Mouse (Mus musculus) kidney, postnatal 10 days (tissue): ENCODE results near the gene Amot.

Experiments
- DNase-seq: peaks from one replicate; pipeline ENCODE4 v3.0.0; 2021; ENCODE audit warnings: mixed read lengths

Gene Amot

GRCm38 (mm10) chrX:145479942-145480341 is 25.0 kb downstream of the Amot start:
- DNase-seq = no peak

- no peak for DNase-seq
Observed at GRCm38 (mm10) chrX:145477725-145478194, 27.2 kb downstream of the Amot start.

GRCm38 (mm10) chrX:145477003-145477724 is 27.8 kb downstream of the Amot start:
- DNase-seq = no peak

DNA sequence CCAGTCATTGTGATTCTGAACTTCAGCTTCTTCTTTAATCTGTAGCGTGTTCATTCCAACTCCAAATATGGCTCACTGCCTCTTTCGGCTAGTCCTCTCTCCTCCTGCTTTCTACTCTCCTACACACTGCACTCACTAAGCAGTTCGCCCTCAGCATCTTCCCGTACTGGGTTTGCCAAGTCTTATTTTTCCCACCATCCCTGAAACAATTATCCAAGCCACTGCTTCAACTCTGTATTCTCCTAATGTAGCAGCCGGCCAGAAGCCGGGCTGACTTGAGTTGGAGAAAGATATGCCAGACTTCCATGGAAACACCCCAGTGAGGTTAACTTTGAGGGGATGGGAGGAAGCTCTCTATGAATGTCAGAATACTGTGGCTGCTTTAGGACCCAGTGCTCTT is 36.7 kb downstream of the Amot start:
- no peak for DNase-seq

DNA sequence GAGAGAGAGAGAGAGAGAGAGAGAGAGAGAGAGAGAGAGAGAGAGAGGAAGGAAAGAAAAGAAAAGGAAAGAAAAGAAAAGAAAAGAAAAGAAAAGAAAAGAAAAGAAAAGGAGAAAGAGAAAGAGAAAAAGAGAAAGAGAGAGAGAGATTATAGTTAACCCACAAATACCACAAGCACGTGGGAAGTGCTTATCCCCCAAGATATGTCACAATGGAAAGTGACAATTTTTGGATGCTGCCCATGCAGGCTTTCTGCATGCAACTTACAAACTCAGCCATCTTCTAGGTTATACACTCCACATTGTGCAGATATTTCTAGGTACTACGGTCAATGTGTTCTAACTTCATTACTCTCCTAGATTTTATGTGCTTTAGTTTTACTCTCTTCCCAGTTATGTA is 41.5 kb downstream of the Amot start:
- DNase-seq = no peak

DNA sequence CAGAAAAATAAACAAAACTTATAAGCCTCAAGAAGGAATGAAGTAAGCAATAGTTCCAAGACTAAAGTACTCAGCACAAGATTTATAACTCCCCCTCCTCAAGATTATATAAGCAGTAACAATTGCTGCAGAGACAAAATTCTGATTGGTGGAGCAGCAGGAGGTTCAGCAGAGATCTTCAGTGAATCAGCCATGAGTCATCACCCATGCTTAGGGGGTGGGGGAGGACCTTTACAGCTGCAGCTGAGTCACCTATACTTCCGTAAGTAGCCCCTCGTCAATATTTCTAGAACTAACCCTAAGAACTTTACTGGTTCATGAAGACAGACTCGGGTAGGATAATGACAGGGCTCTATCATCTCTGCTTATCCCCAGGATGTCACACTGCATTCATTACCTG is 43.6 kb downstream of the Amot start:
- no peak for DNase-seq

GRCm38 (mm10) chrX:145456251-145456650 is 48.7 kb downstream of the Amot start:
- no peak for DNase-seq

GRCm38 (mm10) chrX:145455629-145456028 is 49.4 kb downstream of the Amot start:
- no peak for DNase-seq

DNA sequence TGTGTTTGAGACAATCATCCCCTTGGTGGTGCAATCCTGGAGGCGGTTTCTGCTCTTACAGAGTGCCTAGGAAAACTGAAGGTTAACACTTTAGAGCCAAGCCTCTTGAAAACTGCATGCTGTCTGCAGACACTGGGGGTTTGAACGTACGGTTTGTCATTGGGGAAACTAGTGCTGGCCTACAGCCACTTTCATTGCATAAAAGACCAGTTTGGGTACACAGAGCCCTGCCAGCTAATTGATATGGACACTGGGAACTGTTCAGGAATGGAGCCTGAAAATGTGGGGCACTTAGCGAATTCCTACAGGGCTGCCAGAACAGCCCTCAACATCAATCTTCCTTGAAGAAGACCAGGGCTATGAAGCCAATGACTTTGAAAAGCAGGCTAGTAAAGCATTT is 50.2 kb downstream of the Amot start:
- no peak for DNase-seq

DNA sequence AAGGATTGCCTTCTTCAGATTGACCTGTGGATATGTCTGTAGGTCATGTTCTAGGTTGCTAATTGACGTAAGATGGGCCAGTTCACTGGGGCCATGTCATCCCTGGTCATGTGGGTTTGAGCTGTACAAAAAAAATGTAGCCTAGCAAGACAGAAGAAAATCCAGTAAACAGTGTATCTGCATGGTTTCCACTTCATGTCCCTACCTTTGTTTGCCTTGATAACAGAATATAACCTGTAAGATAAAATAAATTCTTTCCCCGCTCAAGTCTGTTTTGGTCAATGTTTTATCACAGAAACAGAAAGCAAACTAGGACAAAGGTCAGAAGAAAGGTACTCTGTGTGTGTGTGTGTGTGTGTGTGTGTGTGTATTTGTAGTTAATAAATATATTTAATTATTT is 63.5 kb downstream of the Amot start:
- DNase-seq = no peak

GRCm38 (mm10) chrX:145433652-145434051 is 71.3 kb downstream of the Amot start:
- DNase-seq = no peak

GRCm38 (mm10) chrX:145430836-145431570 is 74.0 kb downstream of the Amot start:
- no peak for DNase-seq

- DNase-seq = no peak
Observed at GRCm38 (mm10) chrX:145428811-145429210, 76.2 kb downstream of the Amot start.

GRCm38 (mm10) chrX:145424026-145424425 is 81.0 kb downstream of the Amot start:
- DNase-seq = no peak

DNA sequence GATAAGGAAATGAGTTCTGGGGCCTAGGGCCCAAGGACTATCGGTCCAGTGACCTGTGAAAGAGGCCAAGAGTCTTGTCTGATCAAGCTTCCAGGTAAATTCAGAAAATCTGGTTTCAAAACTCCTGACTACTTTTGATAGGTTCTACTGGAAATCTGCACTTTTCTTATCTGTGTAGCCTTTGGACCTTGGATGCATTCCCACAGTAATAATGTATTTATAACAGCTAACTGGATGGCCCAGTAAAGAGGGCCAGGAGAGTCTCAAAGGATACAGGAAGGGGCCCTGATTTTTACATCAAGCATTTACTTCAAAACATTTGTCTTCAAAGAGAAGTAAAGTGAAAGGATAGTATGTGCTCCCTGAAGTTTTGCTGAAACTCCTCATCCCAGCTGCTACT is 90.7 kb downstream of the Amot start:
- no peak for DNase-seq

DNA sequence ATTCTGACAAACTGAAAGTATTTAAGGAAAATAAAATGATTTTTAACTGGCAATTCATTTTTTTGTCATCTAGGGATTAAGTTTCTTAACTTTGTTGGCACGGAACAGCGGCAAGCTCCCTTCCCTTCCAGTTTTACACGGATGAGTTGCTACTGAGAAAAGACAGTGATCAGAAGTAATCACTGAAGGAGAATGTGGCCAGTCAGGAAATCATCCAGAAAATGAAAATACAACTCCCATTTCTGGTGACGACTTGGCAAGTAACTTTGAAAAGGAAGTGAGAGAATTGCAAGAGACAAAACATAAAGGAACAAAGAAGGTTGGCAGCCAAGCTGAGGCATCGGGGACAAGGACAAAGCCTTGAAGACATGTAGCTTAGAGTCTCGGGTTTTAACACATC is 93.6 kb downstream of the Amot start:
- DNase-seq = no peak

DNA sequence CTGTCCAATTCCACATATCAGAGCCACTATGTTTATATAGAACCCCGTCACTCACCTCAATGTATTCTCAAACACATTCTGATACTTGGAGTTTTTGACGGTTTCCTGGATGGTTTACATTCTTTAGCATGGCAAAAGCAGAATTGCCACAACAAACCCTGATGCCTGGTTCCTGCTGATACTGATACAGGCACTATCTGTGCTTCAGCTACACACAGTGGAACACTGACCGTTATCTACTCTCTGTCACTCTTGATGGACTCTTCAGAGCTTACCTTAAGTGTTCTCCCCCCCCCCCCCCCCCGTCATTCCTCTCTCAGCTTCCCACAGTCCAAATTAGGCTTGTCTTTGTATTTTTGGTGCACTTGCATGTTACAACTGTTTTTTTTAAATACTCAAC is 98.9 kb downstream of the Amot start:
- DNase-seq = no peak

DNA sequence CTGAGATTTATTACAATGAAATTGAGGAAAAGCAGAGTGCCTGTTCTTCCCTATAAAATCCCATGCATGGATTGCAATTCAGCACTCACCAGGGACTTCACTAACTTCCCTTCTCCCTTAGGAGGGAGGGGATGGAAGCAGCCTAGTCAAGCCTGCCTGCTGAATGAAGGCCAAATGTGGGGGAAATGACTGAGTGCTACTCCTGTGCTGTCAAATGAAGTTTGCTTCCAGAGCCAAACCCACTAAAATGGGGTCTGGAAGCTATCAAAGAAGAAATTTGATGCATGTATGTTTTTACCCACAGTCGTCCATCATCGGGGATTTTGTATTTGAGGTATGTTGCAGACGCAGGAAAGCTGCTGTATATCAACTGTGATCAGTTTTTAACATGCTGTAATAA is 103.1 kb downstream of the Amot start:
- DNase-seq = no peak

DNA sequence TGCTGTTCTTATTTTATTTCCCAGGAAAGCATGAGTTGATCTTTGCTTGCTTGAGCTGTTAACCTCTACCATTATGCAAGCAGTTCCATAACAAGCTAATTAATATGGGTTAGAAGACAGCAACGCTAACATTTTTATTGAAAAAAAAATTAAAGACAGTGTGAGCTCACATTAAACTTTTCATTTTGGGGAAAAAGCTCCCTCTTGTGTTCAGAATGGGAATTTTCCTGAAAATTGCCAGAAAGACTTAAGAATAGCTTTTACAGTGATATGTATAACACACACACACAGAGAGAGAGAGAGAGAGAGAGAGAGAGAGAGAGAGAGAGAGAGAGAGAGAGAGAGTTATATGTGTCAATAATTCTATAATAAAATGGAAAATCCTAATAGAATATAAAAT is 105.7 kb downstream of the Amot start:
- DNase-seq = no peak
